Mouse (Mus musculus): ENCODE results near the gene Tbx19. TPM values are rescaled to one million over a fixed set of nuclear protein-coding genes. Genes with fewer than 3 reads are reported as not detected.
A peak's percentile ranks its signal among the peaks of the same experiment; 100 is the strongest.

Gene Tbx19
- total RNA-seq, 2 experiments from 2014 or later: not detected

DNA sequence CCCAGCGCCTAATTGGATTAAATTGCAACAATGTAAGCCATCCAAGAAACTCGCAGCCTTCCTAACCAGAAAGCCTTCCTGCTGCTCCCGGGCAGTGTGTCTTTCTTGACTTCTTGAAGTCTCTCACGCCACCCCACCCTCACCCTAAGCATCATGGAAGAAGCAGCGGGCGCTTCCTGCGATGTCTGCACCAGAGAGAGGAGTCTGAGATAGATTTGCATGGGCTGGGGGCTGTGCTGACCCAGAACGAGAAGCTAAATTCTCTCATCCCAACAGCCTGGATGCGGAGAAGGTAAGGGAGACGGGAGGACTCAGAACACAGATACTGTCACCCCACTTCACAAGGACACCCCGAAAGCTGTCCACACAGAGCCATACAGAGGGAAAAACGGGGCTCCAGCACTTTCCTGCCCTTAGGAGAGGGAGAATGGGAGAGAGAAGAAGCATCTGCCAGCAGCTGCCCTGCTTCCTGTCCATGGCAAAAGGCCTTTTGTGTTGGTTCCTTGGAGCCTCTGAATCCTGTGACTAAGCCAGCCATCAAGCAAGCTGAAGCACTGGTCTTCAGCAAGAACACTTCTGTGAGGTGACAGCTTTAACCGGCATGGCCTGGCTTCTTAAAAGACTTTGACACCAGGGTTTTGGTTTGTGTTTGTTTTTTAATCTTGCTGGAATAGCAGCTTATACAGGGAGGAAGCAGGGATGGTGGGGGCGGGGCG, 41.4 kb downstream of the Tbx19 start:
- no peak for DNase-seq (ENCODE audit: low spot score in 2 of 2)

- peak in 1 of 2 experiments; percentile 20 for DNase-seq (ENCODE audit: low spot score in 2 of 2)
Measured at GRCm38 (mm10) chr1:165114460-165115175, 46.0 kb downstream of the Tbx19 start.

GRCm38 (mm10) chr1:165113700-165114099, 46.9 kb downstream of the Tbx19 start:
- no peak for DNase-seq (ENCODE audit: low spot score in 2 of 2)

DNA sequence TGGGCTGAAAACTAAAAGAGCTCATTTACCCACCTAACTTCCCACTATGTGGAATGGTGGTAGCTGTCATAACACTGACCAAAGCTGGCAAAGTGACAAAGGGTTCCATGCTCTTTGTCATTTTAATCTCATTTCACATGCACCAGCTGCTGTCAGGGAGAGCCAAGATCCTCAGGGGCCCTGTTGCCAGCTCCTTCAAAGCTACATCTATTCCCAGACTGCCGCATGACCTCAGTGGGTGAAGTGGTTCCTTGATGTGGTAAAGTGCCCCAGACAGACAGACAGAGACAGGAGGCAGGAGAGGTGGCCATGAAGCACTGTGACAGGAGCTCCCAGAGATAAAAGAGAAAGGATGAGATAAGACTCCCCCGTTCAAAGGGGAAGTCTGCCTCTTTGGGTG, 49.9 kb downstream of the Tbx19 start:
- no peak for DNase-seq (ENCODE audit: low spot score in 2 of 2)

DNA sequence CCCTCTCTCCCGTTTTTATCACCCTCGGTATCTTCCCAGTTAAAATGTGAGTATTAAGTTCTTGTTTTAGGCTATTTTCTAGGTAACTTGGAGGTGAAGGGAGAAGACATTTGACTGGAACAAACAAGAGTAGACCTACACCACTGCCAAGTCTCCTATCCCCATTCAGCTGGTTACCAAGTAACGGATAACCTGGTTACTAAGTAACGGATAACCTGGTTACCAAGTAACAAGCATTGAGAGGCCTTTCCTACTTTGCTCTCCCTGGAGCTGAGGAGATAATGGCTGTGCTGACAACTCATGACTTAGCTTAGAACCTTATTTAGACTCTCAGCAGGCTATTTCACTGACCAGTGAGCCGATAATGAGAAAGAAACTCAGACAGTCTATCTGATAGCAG, 51.4 kb downstream of the Tbx19 start:
- DNase-seq (ENCODE audit: low spot score in 2 of 2): no peak

- no peak for DNase-seq (ENCODE audit: low spot score in 2 of 2)
Measured at GRCm38 (mm10) chr1:165108477-165108876, 52.1 kb downstream of the Tbx19 start.

DNA sequence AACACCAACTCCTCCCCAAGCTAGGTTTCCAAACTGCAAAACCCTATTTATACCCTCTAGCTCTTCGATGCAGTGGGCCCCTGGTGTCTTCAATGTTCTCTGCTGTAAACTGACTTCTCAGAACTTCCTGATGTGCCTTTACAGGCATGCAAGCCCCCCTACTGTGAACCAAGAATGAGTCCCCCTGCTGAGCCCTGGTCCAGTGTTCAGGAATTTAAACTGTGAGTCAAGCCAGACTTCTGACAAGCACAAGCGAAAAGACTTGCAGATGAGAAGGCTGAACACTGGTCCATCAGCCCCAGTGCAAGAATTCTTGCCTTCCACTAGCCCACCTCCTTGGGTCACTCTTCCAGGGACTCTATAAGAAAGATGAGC, 54.6 kb downstream of the Tbx19 start:
- no peak for DNase-seq (ENCODE audit: low spot score in 2 of 2)

- no peak for DNase-seq (ENCODE audit: low spot score in 2 of 2)
Measured at GRCm38 (mm10) chr1:165105270-165106010, 55.1 kb downstream of the Tbx19 start.

DNA sequence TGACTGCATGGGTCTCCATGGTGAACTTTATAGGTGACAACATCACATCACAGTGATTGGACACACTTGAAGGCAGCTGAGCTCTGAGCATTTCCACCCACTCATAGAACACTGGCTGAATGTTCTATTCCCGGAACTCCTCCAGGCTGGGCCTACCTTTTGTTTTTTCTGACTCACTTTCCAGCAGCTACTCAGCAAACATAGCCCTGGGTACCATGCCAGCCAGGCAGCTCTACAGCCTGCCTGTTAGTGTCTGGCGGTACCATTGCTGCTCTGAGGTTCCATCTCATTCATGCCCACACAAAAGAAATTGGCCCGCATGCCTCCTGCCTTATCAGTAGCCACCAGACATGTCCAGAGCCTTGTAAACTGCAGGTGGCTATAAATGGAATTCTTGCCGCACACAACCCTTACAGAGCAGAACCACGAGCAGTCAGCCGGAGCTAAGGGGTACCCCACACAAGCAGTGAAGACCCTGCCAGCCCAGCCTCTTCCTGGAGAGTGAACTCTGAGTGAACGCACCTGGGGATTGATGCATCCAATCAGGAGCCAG, 55.8 kb downstream of the Tbx19 start:
- peak in 1 of 2 experiments; percentile 36 for DNase-seq (ENCODE audit: low spot score in 2 of 2)

DNA sequence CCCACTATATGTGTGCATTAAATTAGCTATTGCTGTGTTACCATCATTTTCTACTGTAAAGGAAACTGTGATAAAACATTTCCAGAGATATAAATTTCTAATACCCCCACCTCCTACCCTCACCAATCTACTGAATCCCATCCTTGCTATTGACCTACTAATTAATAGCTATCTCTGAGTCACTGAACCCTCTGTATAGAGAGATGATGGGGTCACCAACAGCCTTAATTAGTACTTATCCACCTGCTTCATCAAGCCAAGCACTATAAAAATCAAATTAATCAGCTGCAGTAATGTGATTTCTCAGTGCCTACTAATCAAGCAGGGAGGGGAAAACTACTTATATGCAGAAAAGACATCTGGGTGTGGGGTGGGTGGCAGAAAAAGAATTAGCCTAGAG, 61.0 kb downstream of the Tbx19 start:
- DNase-seq (ENCODE audit: low spot score in 2 of 2): no peak

- no peak for DNase-seq (ENCODE audit: low spot score in 2 of 2)
Measured at GRCm38 (mm10) chr1:165094871-165095270, 65.7 kb downstream of the Tbx19 start.

- peak; percentile 44 to 64 for DNase-seq (ENCODE audit: low spot score in 2 of 2)
Measured at GRCm38 (mm10) chr1:165091721-165092120, 68.9 kb downstream of the Tbx19 start.

- DNase-seq (ENCODE audit: low spot score in 2 of 2): no peak
Measured at GRCm38 (mm10) chr1:165089556-165089955, 71.0 kb downstream of the Tbx19 start.

Other genes starting within 250 kb of the Tbx19 start
- not detected for gene Xcl1, start 225.2 kb downstream of the Tbx19 start, total RNA-seq (2021)
- 1 to 10 TPM; 7.8 to 9.0 TPM for gene Sft2d2, start 33.7 kb upstream of the Tbx19 start, total RNA-seq (2021)
- 10 to 100 TPM; 74.4 to 78.0 TPM for gene Tiprl, start 76.2 kb upstream of the Tbx19 start, total RNA-seq (2021)
- gene Gpr161, start 135.0 kb upstream of the Tbx19 start, total RNA-seq (2021): 10 to 100 TPM; 49.1 to 50.3 TPM

Data from layer of hippocampus, postnatal 10 days (tissue).